Mouse (Mus musculus) left cerebral cortex, postnatal 10 days (tissue): Measurements from ENCODE around the gene Meis1. TPM values are rescaled to one million over a fixed set of nuclear protein-coding genes. Genes with fewer than 3 reads are reported as not detected.
A peak's percentile ranks its signal among the peaks of the same experiment; 100 is the strongest.

Experiments
- DNase-seq, 2 experiments: peaks; one replicate each; pipeline ENCODE4 v3.0.0; 2021 to 2022; ENCODE audit warnings: low spot score in 2 of 2, mixed read lengths in 1 of 2; ENCODE audit errors: extremely low spot score in 1 of 2
- intact Hi-C: fragments of 180-260 bp; cut with DNase I; formaldehyde crosslinking; loops from one replicate; pipeline ENCODE4 v1.15.1; 2025
- total RNA-seq, 2 experiments: library from RNA; stranded (reverse); gene quantifications; 2 replicates each; pipeline ENCODE4 v1.2.3; 2021

The Meis1 gene
- total RNA-seq, 2 experiments from 2014 or later = 4.0 to 6.9 TPM

DNA sequence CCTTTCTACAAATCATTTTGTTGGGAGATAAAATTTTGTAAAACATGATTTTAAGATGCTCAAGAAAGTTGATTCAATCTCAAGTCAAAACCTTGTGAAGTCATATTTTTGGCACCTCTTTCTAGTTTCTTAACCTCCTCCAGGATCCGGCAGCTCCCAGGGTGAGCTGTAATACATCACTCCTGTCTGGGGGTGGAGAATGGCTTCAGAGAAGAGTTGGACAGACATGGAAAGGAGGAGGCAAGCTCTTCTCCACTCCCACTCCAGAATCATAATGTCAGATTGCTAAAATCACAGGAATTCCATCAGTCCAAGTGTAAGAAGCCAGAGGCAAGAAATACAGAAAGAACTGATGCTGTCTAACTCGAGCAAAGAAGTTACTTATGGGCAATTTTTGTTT lies 126.3 kb downstream of the Meis1 start:
- intact Hi-C loops = no loop called here
- DNase-seq = no peak

DNA sequence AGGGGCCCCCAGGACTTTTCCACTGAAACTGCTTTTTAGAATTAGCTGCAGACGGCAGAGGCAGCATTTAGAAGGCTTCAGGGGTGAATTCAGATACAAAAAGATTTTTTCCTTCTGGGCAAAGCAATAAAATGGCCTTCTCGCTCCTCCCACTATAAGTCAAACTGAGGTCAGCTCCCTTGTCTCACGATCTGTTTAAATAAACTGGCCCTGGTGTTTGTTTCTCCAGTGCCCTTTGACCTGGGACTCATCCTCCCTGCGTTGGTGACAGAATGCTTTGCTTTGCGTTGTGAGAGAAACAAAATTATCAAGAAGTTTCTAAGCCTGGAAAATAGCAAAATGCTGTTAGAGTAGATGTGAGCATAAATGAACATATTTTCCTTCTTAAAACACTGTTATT lies 129.6 kb downstream of the Meis1 start:
- DNase-seq = no peak
- intact Hi-C loops = no loop called here

DNA sequence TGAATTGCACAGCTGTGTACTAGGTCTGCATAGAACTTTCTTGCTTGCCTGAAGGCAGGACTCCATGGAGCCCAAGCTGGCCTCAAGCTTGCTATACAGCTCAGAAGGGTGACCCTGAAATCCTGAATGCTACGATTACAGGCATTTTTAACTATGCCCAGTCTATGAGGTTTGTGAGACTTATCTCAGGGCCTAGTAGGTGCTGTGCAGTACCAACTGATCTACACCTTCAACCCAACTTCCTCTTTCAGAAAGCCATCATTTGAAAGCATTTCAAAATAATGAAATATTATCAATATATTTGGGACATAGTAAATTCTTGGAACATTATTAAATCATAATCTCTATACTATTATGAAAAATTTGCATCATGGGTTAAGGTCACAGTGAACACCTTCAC lies 130.1 kb downstream of the Meis1 start:
- no peak for DNase-seq
- intact Hi-C loops = no loop called here

DNA sequence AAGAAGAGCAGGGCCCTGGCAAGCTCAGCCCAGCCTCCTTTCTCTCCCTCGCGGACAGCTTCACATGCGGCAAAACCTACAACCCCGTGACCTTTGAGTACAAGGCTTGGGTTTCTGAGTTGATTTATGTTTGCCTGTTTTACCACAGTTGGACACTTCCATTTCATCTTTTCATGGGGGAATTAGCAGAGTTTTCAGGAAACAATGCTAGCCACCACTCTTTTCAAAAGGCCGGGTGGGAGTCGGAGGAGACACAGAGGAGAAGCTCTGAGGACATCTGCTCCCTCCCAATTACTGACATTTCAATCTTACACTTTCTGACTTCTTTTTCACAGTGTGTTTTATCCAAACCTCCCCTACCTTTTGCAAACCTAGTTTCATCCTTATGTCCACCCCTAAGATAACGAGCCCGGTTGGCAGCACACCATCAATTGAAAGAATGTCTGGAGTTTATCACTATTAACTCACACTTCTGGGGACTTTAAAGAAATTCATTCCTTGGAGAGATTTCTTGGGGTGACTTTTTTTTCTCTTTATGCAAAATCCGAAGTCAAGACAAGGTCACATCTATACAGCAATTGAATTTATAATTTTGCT lies 133.0 kb downstream of the Meis1 start:
- intact Hi-C loops = no loop called here
- no peak for DNase-seq

DNA sequence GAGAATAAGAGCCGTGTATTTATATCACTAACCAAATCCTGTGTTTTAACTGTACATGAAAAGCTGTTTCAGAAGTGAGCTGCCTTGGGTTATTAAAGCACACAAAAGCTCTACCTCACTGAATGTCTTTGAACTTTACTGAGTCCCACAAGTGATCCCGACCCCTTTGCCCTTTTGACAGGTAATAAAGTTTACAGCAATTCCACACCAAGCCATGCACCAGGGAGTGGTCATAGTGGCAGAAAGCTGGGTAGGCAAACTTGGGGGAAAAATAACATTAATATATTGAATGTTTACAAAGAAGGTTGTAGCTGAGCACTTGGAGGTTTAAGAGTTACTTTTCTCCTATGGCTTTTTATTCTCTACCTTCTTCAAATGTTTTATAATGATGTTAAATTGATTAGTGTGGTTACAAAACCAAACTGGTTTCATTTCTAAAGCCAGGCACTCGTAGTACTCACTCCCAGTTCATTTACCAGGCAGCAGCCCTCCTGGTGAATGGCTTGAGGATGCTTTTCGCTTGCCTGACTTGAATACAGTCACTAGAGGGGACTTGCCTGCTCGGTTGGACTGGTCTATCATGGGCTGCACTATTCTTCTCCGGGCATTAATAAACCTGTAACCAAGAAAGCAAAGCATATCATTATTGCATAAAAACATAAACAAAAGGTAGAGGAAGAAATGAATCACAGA lies 133.6 kb downstream of the Meis1 start:
- intact Hi-C loops = no loop called here
- no peak for DNase-seq

DNA sequence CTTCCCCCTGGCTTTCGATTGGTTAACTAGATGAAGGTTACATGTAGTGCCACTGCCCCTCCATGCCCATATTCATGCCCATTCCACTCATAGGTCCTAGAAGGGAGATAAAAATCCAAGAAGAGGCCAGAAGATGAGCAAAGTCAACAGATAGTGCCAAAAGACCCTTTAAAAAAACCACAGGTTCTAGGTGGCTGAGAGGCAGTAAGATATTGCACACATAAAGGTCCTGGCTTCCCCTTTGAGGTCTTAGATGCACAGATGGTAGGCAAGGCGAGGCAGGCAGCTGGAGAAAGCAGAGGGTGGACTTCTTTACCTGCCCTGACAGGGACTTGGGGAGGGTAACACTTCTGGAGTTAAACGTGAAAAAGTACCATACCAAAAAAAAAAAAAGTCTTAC lies 134.8 kb downstream of the Meis1 start:
- intact Hi-C loops = loop anchor here (5.0 kb wide), 1 partner anchor 788 kb away; no protein-coding TSS in a partner anchor
- DNase-seq = no peak

DNA sequence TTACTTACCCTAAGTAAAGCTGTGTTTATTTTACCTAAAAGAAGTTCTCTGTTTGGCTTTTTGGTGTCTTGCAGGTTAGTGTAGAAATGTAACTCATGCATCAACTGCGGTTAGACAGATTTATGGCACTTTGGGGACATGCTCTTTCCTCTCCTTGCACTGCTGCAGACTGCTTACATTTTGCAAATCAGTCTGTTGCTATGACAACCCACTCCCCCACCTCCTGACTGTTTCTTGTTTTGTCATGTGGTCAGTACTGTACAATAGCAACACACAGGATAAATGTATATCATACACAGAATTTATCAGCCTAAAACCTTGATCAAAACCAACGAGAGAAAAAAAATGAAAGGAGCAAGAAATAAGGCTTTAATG lies 135.3 kb downstream of the Meis1 start:
- intact Hi-C loops = loop anchor here (5.0 kb wide), 1 partner anchor 789 kb away; no protein-coding TSS in a partner anchor
- no peak for DNase-seq

DNA sequence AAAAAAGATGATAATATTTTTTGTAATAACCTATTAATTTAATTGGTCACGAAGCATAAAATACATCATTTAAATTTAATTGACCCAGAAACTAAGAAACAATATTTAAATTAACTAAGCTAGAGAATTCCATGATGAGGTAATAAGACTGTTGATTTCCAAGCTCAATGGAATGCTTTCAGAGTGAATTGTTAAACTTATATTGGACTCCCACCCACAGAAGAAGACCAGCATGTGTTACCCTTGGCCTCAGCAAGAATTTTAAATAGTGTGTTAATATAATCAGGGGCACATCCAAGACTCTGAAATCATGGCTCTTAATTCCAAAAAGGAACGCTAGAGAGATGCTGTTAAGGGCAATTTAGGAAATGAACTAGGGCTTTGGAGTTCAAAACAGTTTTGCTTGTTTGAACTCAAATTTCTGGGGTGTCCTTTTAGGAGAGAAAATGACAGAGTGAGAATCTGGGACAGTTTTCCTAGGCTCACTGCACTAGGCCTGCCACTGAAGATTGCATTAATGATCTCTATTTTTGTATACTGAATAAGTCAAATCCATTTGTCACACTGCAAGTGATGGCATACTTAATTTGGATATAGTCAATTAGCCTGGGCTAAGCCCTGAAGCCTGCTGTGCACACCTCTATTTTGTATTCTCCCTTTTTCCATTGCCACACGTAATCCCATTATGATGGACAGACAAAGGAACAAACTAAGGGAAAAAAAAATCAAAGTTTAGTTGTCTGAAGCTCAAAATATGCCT lies 135.9 kb downstream of the Meis1 start:
- intact Hi-C loops = loop anchor here (5.0 kb wide), 1 partner anchor 789 kb away; no protein-coding TSS in a partner anchor
- no peak for DNase-seq

DNA sequence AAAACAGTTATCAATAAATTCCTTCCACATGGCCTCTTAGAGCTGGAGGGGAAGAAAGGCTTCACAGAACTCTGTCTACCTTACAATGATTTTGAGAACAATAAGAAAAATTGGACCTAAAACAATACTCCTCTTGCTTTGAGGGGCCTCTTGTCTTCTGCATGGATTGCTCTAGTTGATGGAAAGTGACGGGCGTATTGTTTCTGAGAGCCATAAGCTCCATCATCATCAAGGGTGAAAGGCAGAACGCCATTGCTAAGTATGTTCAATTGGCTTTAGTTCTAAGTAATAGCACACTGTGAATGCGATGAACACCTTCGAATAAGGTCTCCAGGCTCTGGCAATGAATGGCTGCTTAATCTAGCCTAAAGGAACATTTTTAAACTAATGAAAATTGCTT lies 136.5 kb downstream of the Meis1 start:
- intact Hi-C loops = loop anchor here (5.0 kb wide), 1 partner anchor 790 kb away; no protein-coding TSS in a partner anchor
- DNase-seq = no peak

DNA sequence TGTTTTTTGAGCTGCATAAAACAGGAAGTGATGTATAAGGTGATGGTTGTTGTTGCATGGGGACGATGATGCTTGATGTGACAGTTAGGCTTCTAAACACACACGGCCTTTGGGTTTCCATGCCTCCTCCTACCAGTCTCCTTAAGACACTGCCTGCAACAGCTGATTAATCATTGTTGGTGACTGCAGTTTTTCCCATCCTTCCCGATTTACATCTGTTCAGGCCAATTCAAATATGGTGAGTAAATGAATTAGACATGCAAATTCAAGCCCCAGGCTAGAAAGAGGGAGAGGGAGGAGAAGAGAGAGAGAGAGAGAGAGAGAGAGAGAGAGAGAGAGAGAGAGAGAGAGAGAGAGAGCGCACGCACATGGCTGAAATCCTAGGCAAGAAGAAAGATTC lies 138.0 kb downstream of the Meis1 start:
- no peak for DNase-seq
- intact Hi-C loops = loop anchor here (5.0 kb wide), 1 partner anchor 791 kb away; no protein-coding TSS in a partner anchor

DNA sequence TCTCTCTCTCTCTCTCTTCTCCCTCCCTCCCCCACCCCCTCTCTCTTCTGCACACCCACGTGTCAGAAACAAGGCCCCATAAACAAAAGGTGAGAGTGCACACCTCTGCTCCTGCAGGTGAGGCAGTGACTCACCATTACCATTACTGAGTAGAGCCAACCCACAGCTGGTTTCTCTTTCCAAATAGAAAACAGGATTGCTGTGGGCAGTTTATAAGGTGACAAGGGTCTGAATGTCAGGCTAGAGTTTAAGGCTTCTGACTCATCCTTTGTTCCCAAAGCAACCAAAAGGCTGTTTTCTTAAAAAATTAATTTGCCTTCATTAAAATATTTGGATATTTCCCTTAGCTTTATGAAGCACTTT lies 139.3 kb downstream of the Meis1 start:
- intact Hi-C loops = loop anchor here (2.0 to 5.0 kb wide), 3 partner anchors 867 to 1417 kb away; no protein-coding TSS in a partner anchor
- DNase-seq = no peak

DNA sequence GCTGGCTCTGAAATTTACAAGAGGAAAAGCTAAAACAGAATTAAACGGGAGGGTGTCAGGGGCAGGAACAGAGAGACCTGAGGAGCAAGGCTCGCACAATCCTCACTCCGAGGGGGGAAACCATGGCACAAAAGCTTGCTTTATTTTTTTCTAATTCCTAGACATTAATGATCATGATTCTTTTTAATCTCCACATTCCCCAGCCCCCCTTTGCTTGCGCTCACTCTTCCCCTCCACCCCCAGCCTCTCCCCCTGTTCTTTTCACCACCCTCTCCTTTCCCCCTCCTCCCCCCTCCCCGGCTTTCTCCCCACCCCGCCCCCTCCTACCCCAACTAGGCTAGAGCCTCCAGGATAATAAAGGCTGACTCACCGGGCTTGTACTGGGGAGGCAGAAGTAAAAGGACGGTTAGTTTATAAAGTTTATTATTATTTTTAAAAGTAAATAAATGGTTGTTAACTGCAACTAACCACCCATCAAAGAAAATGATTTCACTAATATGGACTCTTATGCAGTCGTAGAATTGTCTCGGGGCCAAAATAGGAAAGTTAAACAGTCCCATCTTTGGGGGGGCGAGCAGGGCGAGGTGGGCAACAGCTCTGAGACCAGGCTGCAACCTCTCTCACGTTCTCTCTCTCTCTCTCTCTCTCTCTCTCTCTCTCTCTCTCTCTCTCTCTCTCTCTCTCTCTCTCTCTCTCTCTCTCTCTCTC lies 139.9 kb downstream of the Meis1 start:
- DNase-seq = no peak
- intact Hi-C loops = loop anchor here (2.0 to 5.0 kb wide), 3 partner anchors 867 to 1417 kb away; no protein-coding TSS in a partner anchor

DNA sequence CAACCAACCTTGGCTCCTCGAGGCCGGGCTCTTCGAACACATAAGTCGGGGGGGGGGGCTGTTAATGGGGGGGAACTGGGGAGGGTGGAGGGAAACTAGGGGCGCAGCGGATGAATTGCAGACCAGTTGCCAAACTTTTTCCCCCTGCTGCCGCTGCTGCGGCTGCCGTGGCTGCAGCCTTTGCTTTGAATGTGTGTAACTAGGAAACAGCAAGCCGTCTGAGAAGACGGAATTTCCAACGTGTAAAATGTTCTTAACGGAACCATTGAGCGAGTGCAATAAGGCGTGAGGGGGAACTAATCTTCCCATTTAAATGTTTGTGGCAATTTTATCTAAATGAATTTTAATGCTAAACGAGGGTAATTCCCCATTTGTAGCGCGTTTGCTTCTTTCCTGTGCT lies 140.8 kb downstream of the Meis1 start:
- peak in 1 of 2 experiments; percentile 22 for DNase-seq
- intact Hi-C loops = loop anchor here (2.0 to 5.0 kb wide), 3 partner anchors 866 to 1416 kb away; no protein-coding TSS in a partner anchor

DNA sequence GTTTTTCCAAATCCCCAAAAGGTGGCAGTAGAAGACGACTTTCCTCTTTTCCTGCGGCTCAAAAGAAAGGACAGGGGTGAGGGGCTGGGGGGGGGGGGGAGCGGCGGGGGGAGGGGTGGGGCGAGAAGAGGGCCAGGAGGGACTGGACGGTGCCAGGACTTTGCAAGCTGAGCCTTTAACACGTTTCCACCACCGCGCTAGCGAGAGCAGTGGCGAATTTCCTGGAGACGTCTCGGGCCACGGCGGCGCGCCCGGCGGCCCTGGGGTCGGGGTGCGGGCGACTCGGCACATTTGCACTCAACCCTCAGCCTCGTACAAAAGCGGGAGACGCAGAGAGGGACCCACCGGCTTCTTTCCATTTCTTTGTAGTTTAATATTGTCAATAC lies 141.2 kb downstream of the Meis1 start:
- intact Hi-C loops = loop anchor here (2.0 to 5.0 kb wide), 4 partner anchors 141 to 1415 kb away; partner anchors contain the start of gene Meis1
- DNase-seq = peak; percentile 28 to 58

DNA sequence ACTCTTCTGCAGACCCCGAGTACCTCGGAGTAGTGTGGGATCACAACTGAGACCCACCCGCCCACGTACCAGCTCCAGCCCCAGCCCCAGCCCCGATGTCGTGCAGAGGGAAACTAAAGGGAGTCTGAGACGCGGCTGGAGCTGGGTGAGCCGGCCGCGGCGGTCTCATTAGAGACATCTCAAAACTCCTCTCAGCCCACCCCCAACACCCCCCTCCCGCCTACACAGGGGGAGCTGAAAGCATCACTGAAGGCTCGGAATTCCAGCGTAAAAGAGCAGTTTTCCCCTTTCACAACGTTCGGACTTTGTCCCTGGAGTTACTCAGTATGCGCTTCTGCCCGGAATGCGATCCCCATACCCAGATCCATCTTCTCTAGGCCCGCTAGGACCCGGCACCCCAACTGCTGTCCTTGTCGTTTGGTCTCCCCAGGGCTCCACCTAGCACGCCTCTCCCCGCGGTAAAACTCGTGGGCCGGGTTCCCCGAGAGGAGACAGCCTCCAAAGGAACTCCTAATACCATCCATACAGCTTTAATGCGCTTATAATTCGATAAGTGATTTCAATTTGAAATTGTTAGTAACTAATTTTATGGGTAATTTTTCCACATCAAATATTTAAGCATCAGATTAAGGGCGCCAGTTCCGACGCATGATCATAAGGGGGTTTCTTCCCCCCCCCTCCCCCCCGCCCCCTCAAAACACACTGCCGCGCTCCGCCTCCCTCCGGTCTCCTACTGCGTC lies 141.7 kb downstream of the Meis1 start:
- peak in 1 of 2 experiments; percentile 29 for DNase-seq
- intact Hi-C loops = loop anchor here (2.0 to 5.0 kb wide), 3 partner anchors 142 to 1415 kb away; partner anchors contain the start of gene Meis1

DNA sequence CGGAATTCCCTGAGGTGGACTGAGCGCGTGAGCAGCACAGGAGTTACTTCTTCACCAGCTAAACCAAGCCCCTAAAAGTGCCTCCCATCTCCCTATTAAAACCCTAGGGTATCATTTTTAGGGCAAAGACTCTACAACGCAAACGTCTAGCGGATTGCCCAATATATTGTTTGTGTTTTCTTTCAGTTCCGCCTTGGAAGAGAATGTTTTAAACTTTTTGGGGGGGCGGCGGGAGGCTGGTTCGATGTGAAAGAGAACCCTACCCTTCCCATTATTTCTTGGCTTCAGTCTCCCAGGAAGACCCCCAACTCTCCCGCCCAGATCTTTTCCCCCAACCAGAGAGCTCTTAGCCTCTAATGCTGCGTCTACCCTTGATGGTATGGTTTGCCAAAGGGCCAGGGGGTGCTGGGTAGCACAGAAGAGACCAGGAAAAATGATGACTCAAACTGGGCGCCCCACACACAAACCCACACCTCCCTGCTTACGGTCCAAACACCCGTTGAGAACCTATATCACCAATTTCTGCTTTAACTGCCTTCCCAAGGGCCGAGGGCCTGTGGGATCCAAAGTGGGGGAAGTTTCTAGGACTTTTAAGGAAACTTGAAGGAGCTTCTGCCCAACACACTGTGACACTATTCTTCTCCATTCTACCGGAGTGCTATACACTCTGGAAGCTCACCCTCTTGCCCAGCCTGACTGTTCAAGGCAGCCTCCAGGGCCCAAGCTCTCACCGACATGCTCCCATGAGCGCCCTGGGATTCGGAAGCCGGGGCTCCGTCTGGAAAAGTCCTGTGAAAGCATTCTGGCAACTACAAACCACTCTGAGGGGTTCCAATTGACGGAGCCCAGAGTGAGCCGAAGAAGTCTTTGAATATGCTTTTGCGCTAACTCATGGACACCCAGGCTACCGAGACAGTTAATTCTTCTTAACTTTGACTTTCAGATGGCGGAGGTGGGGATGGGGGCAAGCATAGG lies 142.6 kb downstream of the Meis1 start:
- intact Hi-C loops = loop anchor here (2.0 to 5.0 kb wide), 3 partner anchors 143 to 1414 kb away; partner anchors contain the start of gene Meis1
- DNase-seq = no peak
